Mouse (Mus musculus): ENCODE data around the gene Gm20715. TPM values are rescaled to one million over a fixed set of nuclear protein-coding genes. Genes with fewer than 3 reads are reported as not detected.
A peak's percentile ranks its signal among the peaks of the same experiment; 100 is the strongest.
"Not testable (repeated sequence)": the region's sequence is repeated elsewhere in the genome, so short reads cannot be mapped to it uniquely, and the experiment has no call there.

Gm20715 gene
- polyA plus RNA-seq (2015; fragmentation: Nextera tagmentation; extraction: Ambion mirVana), result 0.05 TPM in 1 of 2 replicates, not detected in the other

- no peak within 1 kb of the TSS for H3K9ac ChIP-seq
- WGBS, result 1% methylated on average over 17 of the region's 17 CpGs
- no peaks in the 10 kb centered on the region for H3K9me3 ChIP-seq
- H3K4me3 ChIP-seq, result no peak within 1 kb of the TSS
- ATAC-seq (replicated peaks), result 0 out of 2 replicates have a peak, but pooled peaks have one; percentile 43
- H3K27ac ChIP-seq, result no peak within 1 kb of the TSS
- H3K4me1 ChIP-seq, result no peaks in the 10 kb centered on the region
- H3K27me3 ChIP-seq (replicated peaks), result no peaks in the 10 kb centered on the region
- no peaks in the 10 kb centered on the region for H3K36me3 ChIP-seq (replicated peaks)
- H3K4me2 ChIP-seq, result no peak within 1 kb of the TSS
These were observed at the start of gene Gm20715 for GRCm38 (mm10) chr7:6410043-6410442. Gm20715 (plus strand) TSS chr7:6410277.

GRCm38 (mm10) chr7:6360477-6361060 lies 49.5 kb upstream of the Gm20715 start:
- Histone ChIP-seq H3K9ac (no peak overlapping the region), H3K4me3 (no peak overlapping the region), H3K36me3 (replicated peaks) (no peaks in the 10 kb centered on the region), H3K9me3 (no peaks in the 10 kb centered on the region), H3K4me2 (no peak overlapping the region), H3K4me1 (peaks cover 21% of the 10 kb centered on the region), H3K27ac (no peak overlapping the region), H3K27me3 (replicated peaks) (no peaks in the 10 kb centered on the region)
- no peak for ATAC-seq (replicated peaks)
- 19% methylated on average over 9 of the region's 9 CpGs for WGBS

- H3K27ac ChIP-seq, result peak overlapping the region; percentile 95
- peak overlapping the region; percentile 60 for H3K4me3 ChIP-seq
- no peak for ATAC-seq (replicated peaks)
- peak overlapping the region; percentile 55 for H3K9ac ChIP-seq
- peak overlapping the region; percentile 65 for H3K4me2 ChIP-seq
- H3K4me1 ChIP-seq, result peaks cover 21% of the 10 kb centered on the region
- H3K27me3 ChIP-seq (replicated peaks), result no peaks in the 10 kb centered on the region
- WGBS, result 21% methylated on average over 7 of the region's 7 CpGs
- no peaks in the 10 kb centered on the region for H3K36me3 ChIP-seq (replicated peaks)
- no peaks in the 10 kb centered on the region for H3K9me3 ChIP-seq
These were observed 48.3 kb upstream of the Gm20715 start for GRCm38 (mm10) chr7:6361756-6362155.

- Histone ChIP-seq H3K4me2 (peak overlapping the region; percentile 65), H3K9ac (peak overlapping the region; percentile 55), H3K4me3 (peak overlapping the region; percentile 60), H3K27me3 (replicated peaks) (no peaks in the 10 kb centered on the region), H3K4me1 (peaks cover 21% of the 10 kb centered on the region), H3K27ac (peak overlapping the region; percentile 95), H3K9me3 (no peaks in the 10 kb centered on the region), H3K36me3 (replicated peaks) (no peaks in the 10 kb centered on the region)
- under 1% methylated on average over 38 of the region's 38 CpGs for WGBS
- peak; percentile 94 for ATAC-seq (replicated peaks)
These were observed 47.6 kb upstream of the Gm20715 start for GRCm38 (mm10) chr7:6362268-6363046.

DNA sequence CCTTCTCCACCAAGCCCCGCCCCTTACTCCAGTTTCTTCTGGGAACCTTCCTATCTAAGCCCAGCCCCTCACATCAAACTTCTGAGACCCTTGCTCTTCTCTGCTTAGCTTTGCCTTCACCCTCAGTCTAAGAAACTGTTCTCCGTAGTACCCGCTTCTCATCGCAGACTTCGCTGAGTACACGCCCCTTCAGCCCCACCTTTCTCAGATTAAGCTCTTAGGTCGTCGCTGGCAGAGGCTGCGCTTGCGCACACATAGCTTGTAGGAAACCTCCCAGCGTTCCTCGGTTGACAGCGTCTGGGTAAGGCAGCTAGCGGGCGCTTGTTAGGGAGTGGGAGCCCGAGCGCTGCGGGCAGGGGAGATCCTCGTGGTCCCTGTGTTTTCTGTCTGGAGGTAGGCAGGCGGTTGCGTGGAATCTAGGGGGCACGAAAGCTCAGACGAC lies 47.0 kb upstream of the Gm20715 start, which contains the start of gene Zfp78:
Zfp78 (plus strand) TSS at position 234 of the 442 bp plus-strand sequence.
- no peaks in the 10 kb centered on the region for H3K27me3 ChIP-seq (replicated peaks)
- peak within 1 kb of the TSS; percentile 65 for H3K4me2 ChIP-seq
- no peaks in the 10 kb centered on the region for H3K9me3 ChIP-seq
- WGBS, result 0% methylated on average over 23 of the region's 23 CpGs
- H3K27ac ChIP-seq, result peak within 1 kb of the TSS; percentile 95
- H3K4me1 ChIP-seq, result peaks cover 21% of the 10 kb centered on the region
- ATAC-seq (replicated peaks), result peak; percentile 87
- peak within 1 kb of the TSS; percentile 60 for H3K4me3 ChIP-seq
- peak within 1 kb of the TSS; percentile 63 for H3K9ac ChIP-seq
- H3K36me3 ChIP-seq (replicated peaks), result no peaks in the 10 kb centered on the region

DNA sequence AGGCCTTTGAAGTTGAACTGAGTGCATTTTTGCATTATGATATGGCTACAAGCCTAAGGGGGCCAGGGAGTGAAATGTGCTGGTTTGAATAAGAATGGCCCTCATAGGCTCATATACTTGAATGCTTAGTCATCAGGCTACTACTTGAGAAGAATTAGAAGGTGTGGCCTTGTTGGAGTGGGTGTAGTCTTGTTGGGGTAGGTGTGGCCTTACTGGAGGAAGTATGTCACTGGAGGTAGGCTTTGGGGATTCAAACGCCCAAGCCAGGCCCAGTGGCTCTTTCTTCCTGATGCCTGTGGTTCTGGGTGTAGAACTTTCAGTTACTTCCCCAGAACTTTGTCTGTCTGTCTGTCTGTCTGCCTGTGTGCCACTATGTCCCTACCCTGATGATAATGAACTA lies 45.3 kb upstream of the Gm20715 start:
- 70% methylated on average over 1 of the region's 1 CpGs for WGBS
- H3K4me2 ChIP-seq, result peak overlapping the region; percentile 65; the same call in 1 of the 2 replicates
- ATAC-seq (replicated peaks), result no peak

DNA sequence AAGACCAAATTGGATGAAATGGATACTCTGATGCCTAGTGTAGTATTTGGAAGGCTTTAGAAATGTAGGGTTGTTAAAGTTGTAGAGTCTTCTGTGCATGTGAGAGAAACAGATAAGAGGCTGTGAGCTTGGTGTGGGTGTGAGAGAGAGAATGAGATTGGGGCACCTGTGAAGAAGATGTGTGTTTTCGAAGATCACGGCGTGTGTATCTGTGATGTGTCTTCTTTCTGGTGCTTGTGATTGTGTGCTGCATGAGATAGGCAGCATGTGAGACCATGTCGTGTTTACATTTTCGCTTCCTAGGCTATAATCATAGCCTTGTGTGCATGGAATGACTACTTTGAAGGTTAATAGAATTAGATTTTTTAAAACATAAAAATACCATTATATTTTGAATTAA lies 42.9 kb upstream of the Gm20715 start:
- Histone ChIP-seq H3K27me3 (replicated peaks) (no peaks in the 10 kb centered on the region), H3K27ac (no peak overlapping the region)
- no peak for ATAC-seq (replicated peaks)

More for the DNA sequence above, 45.3 kb upstream of the Gm20715 start:
- Histone ChIP-seq H3K27me3 (replicated peaks) (no peaks in the 10 kb centered on the region), H3K4me1 (peaks cover 17% of the 10 kb centered on the region), H3K4me3 (no peak overlapping the region), H3K9ac (no peak overlapping the region), H3K9me3 (no peaks in the 10 kb centered on the region), H3K27ac (no peak overlapping the region), H3K36me3 (replicated peaks) (no peaks in the 10 kb centered on the region)

GRCm38 (mm10) chr7:6368146-6368545 lies 41.9 kb upstream of the Gm20715 start:
- not testable (repeated sequence) for H3K9me3 ChIP-seq; H3K27me3 ChIP-seq (replicated peaks); H3K4me2 ChIP-seq; ATAC-seq (replicated peaks); H3K4me3 ChIP-seq; H3K9ac ChIP-seq; H3K36me3 ChIP-seq (replicated peaks); H3K27ac ChIP-seq
- H3K4me1 ChIP-seq, result peaks cover 14% of the 10 kb centered on the region
- WGBS, result 84% methylated on average over 5 of the region's 5 CpGs

More for the DNA sequence above, 42.9 kb upstream of the Gm20715 start:
- WGBS, result 92% methylated on average over 5 of the region's 5 CpGs
- Histone ChIP-seq H3K4me1 (peaks cover 14% of the 10 kb centered on the region), H3K4me2 (no peak overlapping the region), H3K36me3 (replicated peaks) (no peaks in the 10 kb centered on the region; the same call in 1 of the 2 replicates), H3K9ac (no peak overlapping the region), H3K9me3 (no peaks in the 10 kb centered on the region), H3K4me3 (no peak overlapping the region)

DNA sequence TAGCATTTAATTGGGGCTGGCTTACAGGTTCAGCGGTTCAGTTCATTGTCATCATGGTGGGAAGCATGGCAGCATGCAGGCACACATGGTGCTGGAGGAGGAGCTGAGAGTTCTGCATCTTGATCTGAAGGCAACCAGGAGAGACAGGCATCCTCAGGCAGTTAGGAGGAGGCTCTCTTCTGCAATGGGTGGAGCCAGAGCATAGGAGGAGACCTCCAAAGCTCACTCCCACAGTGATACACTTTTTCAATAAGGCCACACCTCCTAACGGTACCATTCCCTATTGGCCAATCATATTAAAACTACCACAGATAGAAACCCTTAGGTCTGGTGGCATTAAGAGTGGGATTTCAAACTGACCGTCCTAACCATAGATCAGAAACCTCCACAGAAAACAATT lies 40.6 kb upstream of the Gm20715 start:
- no peak overlapping the region for H3K9ac ChIP-seq
- no peak overlapping the region for H3K27ac ChIP-seq
- peaks cover 4% of the 10 kb centered on the region for H3K4me1 ChIP-seq
- no peak overlapping the region for H3K4me3 ChIP-seq
- H3K36me3 ChIP-seq (replicated peaks), result no peaks in the 10 kb centered on the region; the same call in 1 of the 2 replicates
- 87% methylated on average over 3 of the region's 3 CpGs for WGBS
- no peak for ATAC-seq (replicated peaks)
- no peak overlapping the region for H3K4me2 ChIP-seq
- no peaks in the 10 kb centered on the region for H3K9me3 ChIP-seq
- no peaks in the 10 kb centered on the region for H3K27me3 ChIP-seq (replicated peaks)

DNA sequence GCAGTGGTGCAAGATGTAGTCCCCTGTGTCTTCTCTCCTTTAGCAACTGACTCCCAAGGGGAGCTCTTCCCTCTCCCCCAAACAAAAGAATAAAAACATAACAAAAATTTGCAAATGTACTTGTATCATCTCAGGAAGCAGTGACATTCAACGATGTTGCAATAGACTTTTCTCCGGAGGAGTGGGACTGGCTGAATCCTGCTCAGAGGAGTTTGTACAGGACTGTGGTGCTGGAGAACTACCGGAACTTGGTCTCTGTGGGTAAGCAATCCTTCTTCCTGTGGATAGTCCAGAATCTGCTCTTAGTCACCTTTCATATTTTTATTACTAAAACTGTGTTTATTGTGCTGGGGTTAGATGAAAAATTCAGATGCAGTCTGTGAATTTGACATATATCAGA lies 37.1 kb upstream of the Gm20715 start:
- no peak overlapping the region for H3K27ac ChIP-seq
- no peak overlapping the region for H3K4me2 ChIP-seq
- H3K9me3 ChIP-seq, result no peaks in the 10 kb centered on the region
- no peaks in the 10 kb centered on the region for H3K27me3 ChIP-seq (replicated peaks)
- no peaks in the 10 kb centered on the region for H3K4me1 ChIP-seq
- 93% methylated on average over 3 of the region's 3 CpGs for WGBS
- no peak overlapping the region for H3K4me3 ChIP-seq
- H3K36me3 ChIP-seq (replicated peaks), result peaks cover 5% of the 10 kb centered on the region; the same call in 1 of the 2 replicates
- no peak overlapping the region for H3K9ac ChIP-seq
- no peak for ATAC-seq (replicated peaks)

- Histone ChIP-seq H3K9me3 (no peaks in the 10 kb centered on the region), H3K4me1 (peaks cover 9% of the 10 kb centered on the region), H3K4me3 (no peak overlapping the region), H3K4me2 (no peak overlapping the region), H3K36me3 (replicated peaks) (0 out of 2 replicates have a peak, but pooled peaks cover 5% of the 10 kb centered on the region), H3K9ac (no peak overlapping the region), H3K27ac (no peak overlapping the region), H3K27me3 (replicated peaks) (no peaks in the 10 kb centered on the region)
- WGBS, result 87% methylated on average over 8 of the region's 8 CpGs
- ATAC-seq (replicated peaks), result no peak
These were observed 31.6 kb upstream of the Gm20715 start for GRCm38 (mm10) chr7:6378441-6378840.

DNA sequence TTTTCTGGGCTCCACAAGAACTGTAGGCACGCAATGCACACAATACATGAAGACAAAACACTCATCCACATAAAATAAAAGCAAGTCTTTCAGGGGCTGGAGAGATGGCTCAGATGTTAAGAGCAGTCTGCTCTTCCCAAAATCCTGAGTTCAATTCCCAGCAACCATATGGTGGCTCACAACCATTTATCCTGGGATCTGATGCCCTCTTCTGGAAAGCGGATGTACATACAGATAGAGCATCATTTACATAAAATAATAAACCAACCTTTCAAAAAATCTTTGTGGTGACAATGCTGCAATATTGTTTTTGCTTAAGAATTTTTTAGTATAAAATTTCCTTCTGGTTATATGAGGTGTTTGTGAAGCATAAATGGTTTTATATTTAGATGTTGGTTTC lies 28.6 kb upstream of the Gm20715 start:
- Histone ChIP-seq H3K27ac (no peak overlapping the region), H3K4me3 (no peak overlapping the region), H3K4me2 (no peak overlapping the region), H3K36me3 (replicated peaks) (no peaks in the 10 kb centered on the region), H3K9ac (no peak overlapping the region), H3K9me3 (no peaks in the 10 kb centered on the region), H3K27me3 (replicated peaks) (no peaks in the 10 kb centered on the region), H3K4me1 (peaks cover 24% of the 10 kb centered on the region)
- WGBS, result 84% methylated on average over 2 of the region's 2 CpGs
- ATAC-seq (replicated peaks), result no peak

Data from midbrain, embryonic 15.5 days (tissue).